Mouse (Mus musculus) brain, embryonic 14.5 days (tissue): Measurements from ENCODE around the gene Lep. TPM values are rescaled to one million over a fixed set of nuclear protein-coding genes. Genes with fewer than 3 reads are reported as not detected.
A peak's percentile ranks its signal among the peaks of the same experiment; 100 is the strongest.

ENCODE experiments used
- DNase-seq: peaks from one replicate; pipeline ENCODE4 v3.0.0-alpha.2; 2011; ENCODE audit warnings: low read depth
- CTCF ChIP-seq: fragments of 200-500 bp; IDR thresholded peaks from 2 replicates; pipeline ENCODE4 v1.5.1; 2012; ENCODE audit warnings: inconsistent platforms, mild to moderate bottlenecking, moderate library complexity, borderline replicate concordance; ENCODE audit not compliant: insufficient read depth, insufficient read length; ENCODE audit errors: extremely low read depth
- POLR2A ChIP-seq: fragments of 200-500 bp; IDR thresholded peaks from 2 replicates; pipeline ENCODE4 v1.6.1; 2012; ENCODE audit warnings: mild to moderate bottlenecking, inconsistent platforms, borderline replicate concordance; ENCODE audit not compliant: poor library complexity, insufficient read depth, insufficient read length, severe bottlenecking; ENCODE audit errors: extremely low read depth
- polyA plus RNA-seq: library from polyadenylated mRNA; depleted of rRNA; stranded (reverse); fragments of >200 nt; gene quantifications from 2 replicates; pipeline ENCODE4 v1.2.3, GENCODE M21; 2012

Lep gene
- polyA plus RNA-seq, 1 experiment = not detected

DNA sequence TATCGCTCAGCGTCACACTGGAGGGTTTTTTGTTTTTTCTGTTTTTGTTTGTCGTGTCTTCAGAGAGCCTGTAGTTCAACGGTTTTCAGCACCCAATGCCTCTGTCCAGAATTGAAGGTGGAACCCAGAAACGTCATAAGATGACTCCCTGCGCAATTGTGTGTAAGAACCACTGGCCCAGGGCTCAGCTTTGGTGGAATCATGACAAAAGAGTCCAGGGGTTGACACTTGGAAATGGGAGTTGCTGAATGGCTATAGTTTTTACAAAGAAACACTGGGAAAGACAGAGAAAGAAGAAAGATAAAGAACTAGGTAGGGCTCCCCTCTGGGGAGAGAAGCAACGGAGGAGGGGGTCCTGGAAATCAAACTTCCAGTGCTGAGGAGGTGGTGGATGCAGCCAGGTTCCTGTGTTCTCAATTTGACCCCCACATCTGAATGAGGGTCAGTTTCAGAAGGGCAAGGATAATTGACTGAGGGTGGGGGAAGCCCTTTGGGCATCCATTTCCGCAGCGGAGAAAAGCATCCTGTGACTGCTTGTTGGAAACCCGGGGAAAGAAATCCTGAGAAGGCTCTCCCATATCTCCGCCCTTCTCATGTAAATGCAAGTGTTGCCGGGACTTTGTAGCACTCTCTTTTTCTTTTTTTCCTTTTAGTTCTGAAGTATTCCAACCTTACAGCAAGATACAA is 34.1 kb upstream of the Lep start:
- no peak for DNase-seq
- TF ChIP-seq CTCF (no peak), POLR2A (no peak)

DNA sequence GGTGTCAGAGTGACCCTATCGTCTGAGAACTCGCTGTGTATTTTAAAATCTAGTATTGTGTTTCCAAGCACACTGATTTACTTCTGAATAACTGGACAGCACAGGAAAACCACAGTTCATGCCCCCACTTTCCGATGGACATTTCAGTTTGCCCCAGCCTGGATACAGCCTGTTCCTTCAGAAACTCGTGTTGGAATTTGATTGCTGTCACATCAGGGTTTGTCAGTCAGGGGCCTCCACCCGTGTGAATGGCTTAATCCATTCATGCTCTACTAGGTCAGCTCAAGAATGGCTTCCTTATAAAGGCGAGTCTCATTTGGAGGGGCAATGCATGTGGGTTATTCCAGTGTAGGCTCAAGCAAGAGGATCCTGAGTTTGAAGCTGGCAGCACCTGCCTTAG is 33.3 kb upstream of the Lep start:
- no peak for DNase-seq
- TF ChIP-seq CTCF (no peak), POLR2A (no peak)

DNA sequence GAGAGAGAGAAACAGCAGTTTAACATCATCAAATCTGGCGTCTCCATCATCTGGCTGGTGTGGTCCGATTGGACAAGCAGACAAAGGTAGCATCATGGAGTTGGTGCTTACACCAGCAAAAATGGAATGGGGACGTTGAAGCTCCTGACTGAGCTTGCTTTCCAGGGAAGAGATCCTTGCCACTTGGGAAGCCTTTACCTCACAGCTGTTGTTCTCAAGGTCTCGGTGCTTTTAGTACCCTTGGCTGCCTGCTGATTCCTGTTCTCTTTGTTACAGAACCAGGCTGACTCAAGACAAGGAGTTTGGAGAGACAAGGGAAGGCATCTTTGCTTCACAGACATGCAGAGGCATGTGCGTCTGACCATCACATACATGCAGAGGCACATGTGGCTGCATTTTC is 31.9 kb upstream of the Lep start:
- TF ChIP-seq CTCF (no peak), POLR2A (no peak)
- DNase-seq = no peak

DNA sequence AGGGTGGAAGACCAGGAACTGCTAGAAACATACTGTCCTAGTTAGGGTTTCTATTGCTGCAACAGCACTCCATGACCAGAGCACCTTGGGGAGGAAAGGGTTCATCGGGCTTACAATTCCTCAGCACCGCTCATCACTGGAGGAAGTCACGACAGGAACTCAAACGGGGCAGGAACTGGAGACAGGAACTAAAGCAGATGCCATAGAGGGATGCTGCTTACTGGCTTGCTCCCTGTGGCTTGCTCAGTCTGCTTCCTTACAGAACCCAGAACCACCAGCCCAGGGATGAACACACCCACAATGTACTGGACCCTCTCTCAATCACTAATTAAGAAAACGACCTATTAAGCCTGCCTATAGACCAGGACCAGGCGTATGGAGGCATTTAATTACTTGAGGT is 30.5 kb upstream of the Lep start:
- no peak for TF ChIP-seq CTCF
- TF ChIP-seq POLR2A = no peak
- no peak for DNase-seq

DNA sequence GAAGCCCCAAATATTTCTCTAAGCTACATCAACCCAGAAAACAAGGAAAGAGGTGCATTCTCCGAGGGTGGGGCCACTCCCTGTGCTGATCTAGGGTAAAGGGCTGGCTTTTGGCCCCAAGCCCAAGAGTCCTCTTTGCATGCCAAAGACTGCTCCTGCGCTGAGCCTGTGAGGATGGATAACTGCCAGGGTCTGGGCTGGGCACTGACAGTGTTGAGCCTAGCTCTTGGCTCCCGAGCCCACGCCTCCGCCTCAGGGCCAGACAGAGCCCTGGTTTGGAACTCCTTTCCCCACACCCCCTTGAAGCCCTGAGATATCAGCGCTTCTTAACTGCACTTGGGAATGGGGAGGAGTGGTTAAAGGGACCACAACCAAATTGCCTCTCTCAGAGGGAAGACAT is 28.8 kb upstream of the Lep start:
- TF ChIP-seq POLR2A = no peak
- no peak for TF ChIP-seq CTCF

DNA sequence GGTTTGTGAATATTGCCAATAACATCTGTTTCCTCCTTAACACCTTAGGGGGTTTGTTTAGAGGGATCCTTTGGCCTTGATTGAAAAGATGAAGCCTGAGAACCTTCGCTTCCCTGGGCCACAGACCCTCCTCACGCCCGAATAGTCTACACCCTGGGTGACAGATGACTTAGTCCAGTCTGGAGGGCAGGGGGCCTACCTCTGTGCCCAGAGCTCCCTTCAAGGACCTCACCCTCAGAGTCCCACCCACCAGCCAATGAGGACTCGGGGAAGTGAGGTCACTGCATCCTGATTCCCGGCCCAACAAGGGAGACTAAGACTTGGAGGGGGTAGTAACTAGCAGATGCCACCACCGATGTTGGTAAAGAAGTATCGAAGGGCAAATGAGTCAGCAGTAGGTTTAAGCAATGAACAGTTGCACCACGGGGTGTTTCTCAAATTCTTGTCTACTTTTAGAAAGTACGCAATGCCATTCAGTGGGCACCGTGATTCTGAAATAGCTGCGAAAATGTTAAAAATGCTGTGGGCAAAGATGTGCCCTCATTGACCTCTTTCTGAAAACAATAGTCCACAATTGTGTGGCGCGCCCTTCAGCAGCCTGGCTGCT is 28.2 kb upstream of the Lep start:
- TF ChIP-seq CTCF = no peak
- TF ChIP-seq POLR2A = no peak
- DNase-seq = no peak

More for the DNA sequence above, 28.8 kb upstream of the Lep start:
- peak; percentile 86 for DNase-seq

DNA sequence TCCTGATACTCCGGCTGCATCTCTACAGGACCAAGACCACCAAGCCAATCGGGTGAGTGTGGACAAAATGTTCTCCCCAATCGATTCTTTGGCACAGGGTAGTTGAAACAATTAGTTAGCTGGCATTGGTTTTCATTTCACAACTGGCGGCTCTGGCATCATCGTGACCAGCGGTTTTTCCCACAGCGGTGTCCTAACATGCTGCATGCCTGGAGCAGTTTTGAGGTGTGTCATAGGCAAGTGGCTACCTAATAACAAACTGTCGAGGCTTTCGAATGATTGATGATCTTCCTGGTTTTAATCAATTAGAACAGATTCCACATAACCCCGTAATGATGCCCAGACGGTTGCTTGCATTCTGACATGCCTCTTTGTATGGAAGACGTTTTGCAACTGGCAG is 27.6 kb upstream of the Lep start:
- TF ChIP-seq POLR2A (no peak), CTCF (no peak)
- no peak for DNase-seq

DNA sequence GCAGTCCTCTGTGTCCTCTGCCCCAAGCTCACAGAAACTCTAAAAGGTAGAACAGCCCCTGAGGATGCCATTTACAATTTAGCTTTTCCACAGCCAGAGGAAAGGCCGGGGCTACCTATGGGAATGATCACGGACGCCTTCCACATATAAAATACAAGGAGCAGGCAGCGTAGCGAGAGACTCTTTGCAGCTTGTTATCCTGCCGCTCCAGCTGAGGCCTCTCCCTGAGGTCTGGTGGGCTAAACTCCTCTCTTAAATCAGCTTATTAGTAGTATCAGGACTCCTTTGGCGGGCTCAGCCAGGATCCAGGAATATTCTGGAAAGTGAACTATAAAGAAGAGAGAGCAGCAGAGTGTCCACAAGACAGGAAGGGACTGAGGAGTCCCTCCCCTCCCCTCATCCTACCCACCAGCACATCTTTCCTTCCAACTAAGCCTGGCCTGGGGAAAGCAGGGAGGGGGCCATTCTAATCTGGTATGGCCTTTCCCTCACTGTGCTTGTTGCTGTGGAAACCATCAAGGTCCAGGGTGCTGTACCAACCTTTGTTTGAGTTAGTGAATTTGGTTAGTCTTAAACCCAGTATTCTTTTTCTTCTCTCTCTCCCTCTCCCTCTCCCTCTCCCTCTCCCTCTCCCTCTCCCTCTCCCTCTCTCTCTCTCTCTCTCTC is 25.9 kb upstream of the Lep start:
- TF ChIP-seq CTCF = no peak
- TF ChIP-seq POLR2A = no peak
- peak; percentile 62 for DNase-seq

DNA sequence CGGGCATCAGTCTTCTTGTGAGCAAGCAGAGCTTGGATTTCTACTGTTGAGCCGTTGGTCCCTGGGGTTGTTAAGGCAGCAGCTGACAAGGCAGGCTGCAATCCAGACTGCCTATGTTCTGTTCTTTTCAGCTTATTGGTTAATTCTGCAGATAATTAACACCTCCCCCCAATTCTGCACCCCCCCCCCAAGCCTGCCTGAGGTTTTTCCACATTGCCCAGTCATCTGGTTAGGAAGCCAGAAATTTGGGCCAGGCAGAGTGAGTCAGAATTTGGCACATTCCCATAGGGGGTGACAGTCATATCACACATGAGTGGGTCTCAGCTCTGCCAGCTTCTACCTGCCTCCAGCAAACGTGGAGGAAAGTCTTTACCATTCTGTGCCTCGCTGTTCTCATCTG is 23.3 kb upstream of the Lep start:
- peak; percentile 91 for DNase-seq
- TF ChIP-seq POLR2A (no peak), CTCF (no peak)

DNA sequence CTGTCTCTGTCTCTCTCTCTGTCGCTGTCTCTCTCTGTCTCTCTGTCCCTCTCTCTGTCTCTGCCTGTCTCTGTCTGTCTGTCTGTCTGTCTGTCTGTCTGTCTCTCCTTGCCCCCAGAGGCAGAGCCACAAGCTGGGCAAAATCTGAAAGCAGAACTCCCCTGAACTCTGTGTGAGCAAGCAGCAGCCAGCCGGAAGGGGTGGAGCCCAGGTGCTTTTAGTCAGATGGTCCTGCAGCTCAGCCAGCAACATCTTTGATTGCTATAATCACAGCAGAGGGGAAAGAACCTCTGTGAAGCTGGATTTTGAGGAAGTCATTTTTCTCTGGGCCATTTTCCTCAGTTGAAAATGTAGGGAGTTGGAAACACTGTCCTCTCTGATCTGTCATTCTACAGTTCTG is 19.8 kb upstream of the Lep start:
- DNase-seq = no peak
- no peak for TF ChIP-seq POLR2A
- TF ChIP-seq CTCF = no peak

DNA sequence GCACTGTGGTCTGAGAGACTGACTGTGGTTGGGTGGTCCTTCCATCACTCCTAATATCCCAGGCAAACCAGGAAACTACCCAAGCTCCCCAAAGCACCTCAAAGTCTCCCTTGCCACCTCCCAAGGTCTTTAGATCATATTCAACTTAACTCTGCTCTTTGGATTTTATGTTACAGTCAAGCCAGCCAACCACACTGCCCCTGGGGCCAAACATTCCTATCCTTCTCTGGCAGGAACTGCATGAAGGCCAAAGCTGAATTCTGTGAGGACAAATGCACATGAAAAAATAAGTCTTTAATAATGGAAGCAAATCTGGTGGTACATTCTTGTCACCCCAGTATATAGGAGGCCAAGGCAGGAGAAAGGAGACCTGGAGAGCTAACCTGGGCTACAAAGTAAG is 16.0 kb upstream of the Lep start:
- DNase-seq = no peak
- TF ChIP-seq POLR2A (no peak), CTCF (no peak)
